ENCODE assay signal across 8 mouse cellular contexts in genomic region chr5:138256094-138256467, GRCm38 (mm10). TPM values are rescaled to one million over a fixed set of nuclear protein-coding genes. Genes with fewer than 3 reads are reported as not detected.
DNase-seq lines count a peak whose midpoint lies in the region; ATAC-seq and TF ChIP-seq lines count a peak whose summit lies in the region.

No protein-coding gene starts in this region.

- in situ Hi-C loops in CH12.LX (cut with MboI; ENCODE audit: low pct_ligation_motif_present, low pct_unique_long_range_greater_than_20kb, low sequenced_read_pairs): no loop called here

- WGBS in heart, embryonic 12.5 days: 19% methylated on average over 7 of the region's 7 CpGs
- WGBS in forebrain, embryonic 11.5 days: 29% methylated on average over 7 of the region's 7 CpGs
- WGBS in liver, embryonic 13.5 days (ENCODE audit: insufficient replicate concordance): 20% methylated on average over 7 of the region's 7 CpGs

- peak overlapping the region; percentile 90 for H3K4me2 ChIP-seq in heart, embryonic 12.5 days
- H3K4me2 ChIP-seq in CH12.LX (ENCODE audit: insufficient read depth, low read depth, poor library complexity, severe bottlenecking): peak overlapping the region; percentile 84
- peak overlapping the region; percentile 65 for H3K4me2 ChIP-seq in forebrain, embryonic 11.5 days (ENCODE audit: low read depth, low read length, severe bottlenecking)
- H3K4me2 ChIP-seq in liver, embryonic 13.5 days: peak overlapping the region; percentile 88

- TF ChIP-seq EP300 in CH12.LX (IDR thresholded peaks at IDR 0.05; ENCODE audit: low read length): no peak

- TF ChIP-seq CTCF in CH12.LX (conservative IDR thresholded peaks at IDR 0.05 in 1 of 2, IDR thresholded peaks at IDR 0.05 in 1 of 2; ENCODE audit: low read depth in 2 of 2, low read length in 2 of 2): no peak

- no peak for TF ChIP-seq POLR2A in CH12.LX (IDR thresholded peaks at IDR 0.05; ENCODE audit: low read depth, low read length)

- peak overlapping the region; percentile 86 for H3K27ac ChIP-seq in heart, embryonic 12.5 days (ENCODE audit: poor library complexity, severe bottlenecking)
- H3K27ac ChIP-seq in CH12.LX (ENCODE audit: insufficient read depth, low read depth): peak overlapping the region; percentile 12; the same call in 1 of the 2 replicates
- H3K27ac ChIP-seq in forebrain, embryonic 11.5 days (ENCODE audit: low read depth, low read length): 0 out of 2 replicates have a peak overlapping the region, but pooled peaks have one; percentile 37
- H3K27ac ChIP-seq in liver, embryonic 13.5 days: peak overlapping the region; percentile 80

- ATAC-seq in heart, embryonic 12.5 days (ENCODE audit: insufficient number of reproducible peaks, low FRiP score): peak; percentile 3; the same call in 1 of the 2 replicates
- no peak; the same call in 1 of the 2 replicates for ATAC-seq in forebrain, embryonic 11.5 days (replicated peaks; ENCODE audit: low FRiP score)
- 0 out of 2 replicates have a peak, but pooled peaks have one; percentile 0 for ATAC-seq in liver, embryonic 13.5 days (ENCODE audit: low read depth)
- no peak for ATAC-seq in inflammation-experienced regulatory T-cells, adult 6 months

- dilution Hi-C loops in CH12.LX (cut with MboI; ENCODE audit: extremely low pct_ligation_motif_present, extremely low pct_unique_long_range_greater_than_20kb, low sequenced_read_pairs): no loop called here

- H3K79me2 ChIP-seq in CH12.LX (replicated peaks; ENCODE audit: control insufficient read depth, extremely low read depth, insufficient read depth, poor library complexity, severe bottlenecking): no peaks in the 10 kb centered on the region

- H3K36me3 ChIP-seq in heart, embryonic 12.5 days: peaks cover 31% of the 10 kb centered on the region
- H3K36me3 ChIP-seq in CH12.LX (replicated peaks in 1 of 2; ENCODE audit: control insufficient read depth in 1 of 2, insufficient read depth in 1 of 2, low read length in 1 of 2): peaks cover 29 to 41% of the 10 kb centered on the region in 2 experiments
- H3K36me3 ChIP-seq in forebrain, embryonic 11.5 days (ENCODE audit: control insufficient read depth, insufficient read depth, low read length): peaks cover 4% of the 10 kb centered on the region; the same call in 1 of the 2 replicates
- H3K36me3 ChIP-seq in liver, embryonic 13.5 days: peaks cover 36% of the 10 kb centered on the region

- DNase-seq in heart, postnatal 4 days: no peak
- no peak for DNase-seq in CH12.LX (ENCODE audit: extremely low read depth)
- DNase-seq in forebrain, embryonic 11.5 days (ENCODE audit: low spot score): no peak
- no peak for DNase-seq in liver, embryonic 13.5 days
- DNase-seq in layer of hippocampus, postnatal 10 days (ENCODE audit: low spot score in 2 of 2): no peak
- DNase-seq in thymus, postnatal 10 days (ENCODE audit: low spot score in 2 of 2): no peak

- no peaks in the 10 kb centered on the region for H3K27me3 ChIP-seq in heart, embryonic 12.5 days (replicated peaks)
- no peaks in the 10 kb centered on the region for H3K27me3 ChIP-seq in CH12.LX (replicated peaks)
- no peaks in the 10 kb centered on the region for H3K27me3 ChIP-seq in forebrain, embryonic 11.5 days (ENCODE audit: control insufficient read depth, insufficient read depth, low read length)
- no peaks in the 10 kb centered on the region for H3K27me3 ChIP-seq in liver, embryonic 13.5 days

- no peaks in the 10 kb centered on the region for H3K9me3 ChIP-seq in heart, embryonic 12.5 days (replicated peaks)
- H3K9me3 ChIP-seq in CH12.LX (replicated peaks; ENCODE audit: low read length): peaks cover 2% of the 10 kb centered on the region
- H3K9me3 ChIP-seq in forebrain, embryonic 11.5 days (ENCODE audit: control insufficient read depth, low read length): no peaks in the 10 kb centered on the region
- no peaks in the 10 kb centered on the region for H3K9me3 ChIP-seq in liver, embryonic 13.5 days (replicated peaks)

- no peak for TF ChIP-seq RAD21 in CH12.LX (IDR thresholded peaks at IDR 0.05; ENCODE audit: low read depth, low read length)

- peaks cover 42% of the 10 kb centered on the region for H3K4me1 ChIP-seq in heart, embryonic 12.5 days (replicated peaks)
- peaks cover 7 to 45% of the 10 kb centered on the region in 2 experiments; a peak in 3 of 4 replicates for H3K4me1 ChIP-seq in CH12.LX (ENCODE audit: control insufficient read depth in 1 of 2, insufficient read depth in 2 of 2)
- H3K4me1 ChIP-seq in forebrain, embryonic 11.5 days (replicated peaks; ENCODE audit: control insufficient read depth, insufficient read depth, low read length): peaks cover 3% of the 10 kb centered on the region
- peaks cover 62% of the 10 kb centered on the region for H3K4me1 ChIP-seq in liver, embryonic 13.5 days (replicated peaks)

- peak overlapping the region; percentile 84 for H3K4me3 ChIP-seq in heart, embryonic 12.5 days
- peak overlapping the region; percentile 64 to 88 (median 81) for H3K4me3 ChIP-seq in CH12.LX (replicated peaks in 1 of 3; ENCODE audit: low read depth in 2 of 3, low read length in 2 of 3, poor library complexity in 1 of 3)
- peak overlapping the region; percentile 68 for H3K4me3 ChIP-seq in forebrain, embryonic 11.5 days (ENCODE audit: low read depth, low read length)
- H3K4me3 ChIP-seq in liver, embryonic 13.5 days (replicated peaks): peak overlapping the region; percentile 78

- H3K9ac ChIP-seq in heart, embryonic 12.5 days: peak overlapping the region; percentile 83
- H3K9ac ChIP-seq in CH12.LX (ENCODE audit: insufficient read depth, low read depth): peak overlapping the region; percentile 61
- peak overlapping the region; percentile 61 for H3K9ac ChIP-seq in forebrain, embryonic 11.5 days (ENCODE audit: low read length)
- H3K9ac ChIP-seq in liver, embryonic 13.5 days: peak overlapping the region; percentile 80

TF ChIP-seq in CH12.LX, 34 proteins besides CTCF, POLR2A, EP300 and RAD21 (continues in another document):
- no peak for TF ChIP-seq MAFK (IDR thresholded peaks at IDR 0.05; ENCODE audit: insufficient replicate concordance, low read length)
- no peak for TF ChIP-seq NRF1 (IDR thresholded peaks at IDR 0.05; ENCODE audit: low read depth, low read length)

RNA-seq across cellular contexts. Expression of gene Lamtor4, which starts 0.8 kb away (rescaled TPM):
- polyA plus RNA-seq in heart, embryonic 12.5 days (2016; fragmentation: Nextera tagmentation; extraction: Ambion mirVana): 62.4 and 70.7 TPM in 2 replicates
- 10 to 100 TPM; 59.2 to 66.4 TPM for total RNA-seq in heart, postnatal 4 days (2021)
- 42.0 and 44.0 TPM in 2 replicates for total RNA-seq in CH12.LX (2012; rRNA removed)
- 40.1 and 40.3 TPM in 2 replicates for total RNA-seq in CH12.LX (2014; rRNA removed)
- polyA plus RNA-seq in CH12.LX (2012; ENCODE audit: insufficient read length, low read depth): 24.5 and 35.5 TPM in 2 replicates
- polyA plus RNA-seq in forebrain, embryonic 11.5 days (2014; fragmentation: Nextera tagmentation; extraction: Ambion mirVana): 38.6 and 39.9 TPM in 2 replicates
- polyA plus RNA-seq in liver, embryonic 13.5 days (2015; fragmentation: Nextera tagmentation; extraction: Ambion mirVana): 32.0 and 33.7 TPM in 2 replicates
- total RNA-seq in layer of hippocampus, postnatal 10 days (2021): 10 to 100 TPM; 66.1 to 73.3 TPM
- 100 to 1,000 TPM; 113 to 131 (median 127) TPM for polyA plus RNA-seq in inflammation-experienced regulatory T-cells, adult 6 months (2017; shearing (Covaris generic))

RNA-seq across cellular contexts. Expression of gene BC037034, which starts 7.8 kb away (rescaled TPM):
- polyA plus RNA-seq in heart, embryonic 12.5 days (2016; fragmentation: Nextera tagmentation; extraction: Ambion mirVana): 7.9 and 8.0 TPM in 2 replicates
- total RNA-seq in heart, postnatal 4 days (2021): 1 to 10 TPM; 7.9 to 8.2 TPM
- 11.2 and 15.9 TPM in 2 replicates for total RNA-seq in CH12.LX (2012; rRNA removed)
- 4.4 and 4.5 TPM in 2 replicates for total RNA-seq in CH12.LX (2014; rRNA removed)
- polyA plus RNA-seq in CH12.LX (2012; ENCODE audit: insufficient read length, low read depth): 15.4 and 15.6 TPM in 2 replicates
- 9.3 and 11.8 TPM in 2 replicates for polyA plus RNA-seq in forebrain, embryonic 11.5 days (2014; fragmentation: Nextera tagmentation; extraction: Ambion mirVana)
- polyA plus RNA-seq in liver, embryonic 13.5 days (2015; fragmentation: Nextera tagmentation; extraction: Ambion mirVana): 2.8 and 3.6 TPM in 2 replicates
- total RNA-seq in layer of hippocampus, postnatal 10 days (2021): 10 to 100 TPM; 76.0 to 84.4 TPM
- 1 to 10 TPM; 4.1 to 7.4 (median 5.8) TPM for polyA plus RNA-seq in inflammation-experienced regulatory T-cells, adult 6 months (2017; shearing (Covaris generic))

RNA-seq across cellular contexts. Expression of gene Gal3st4, which starts 16.6 kb away (rescaled TPM):
- polyA plus RNA-seq in heart, embryonic 12.5 days (2016; fragmentation: Nextera tagmentation; extraction: Ambion mirVana): 0.82 and 0.92 TPM in 2 replicates
- under 1 TPM; 0.36 to 0.76 TPM for total RNA-seq in heart, postnatal 4 days (2021)
- total RNA-seq in CH12.LX (2012; rRNA removed) (0.21 and 0.25 TPM in 2 replicates), CH12.LX (2014; rRNA removed) (not detected in 2 replicates)
- not detected in 2 replicates for polyA plus RNA-seq in CH12.LX (2012; ENCODE audit: insufficient read length, low read depth)
- polyA plus RNA-seq in forebrain, embryonic 11.5 days (2014; fragmentation: Nextera tagmentation; extraction: Ambion mirVana): 1.7 and 4.6 TPM in 2 replicates
- 0.14 and 0.23 TPM in 2 replicates for polyA plus RNA-seq in liver, embryonic 13.5 days (2015; fragmentation: Nextera tagmentation; extraction: Ambion mirVana)
- total RNA-seq in layer of hippocampus, postnatal 10 days (2021): 1 to 10 TPM; 2.8 TPM
- under 1 TPM in 2 of 3 experiments, not detected in 1; 0.55 to 0.61 TPM for polyA plus RNA-seq in inflammation-experienced regulatory T-cells, adult 6 months (2017; shearing (Covaris generic))

RNA-seq across cellular contexts. Expression of gene Gm43720, which starts 23.7 kb away (rescaled TPM):
- polyA plus RNA-seq in heart, embryonic 12.5 days (2016; fragmentation: Nextera tagmentation; extraction: Ambion mirVana): 0.04 and 0.09 TPM in 2 replicates
- total RNA-seq in heart, postnatal 4 days (2021): not detected
- total RNA-seq in CH12.LX (2012; rRNA removed) (not detected in 2 replicates), CH12.LX (2014; rRNA removed) (not detected in 2 replicates)
- not detected in 2 replicates for polyA plus RNA-seq in CH12.LX (2012; ENCODE audit: insufficient read length, low read depth)
- 0.05 and 0.08 TPM in 2 replicates for polyA plus RNA-seq in forebrain, embryonic 11.5 days (2014; fragmentation: Nextera tagmentation; extraction: Ambion mirVana)
- not detected in 2 replicates for polyA plus RNA-seq in liver, embryonic 13.5 days (2015; fragmentation: Nextera tagmentation; extraction: Ambion mirVana)
- not detected for total RNA-seq in layer of hippocampus, postnatal 10 days (2021)
- polyA plus RNA-seq in inflammation-experienced regulatory T-cells, adult 6 months (2017; shearing (Covaris generic)): under 1 TPM in 1 of 3 experiments, not detected in 2; 0.16 TPM

RNA-seq across cellular contexts. Expression of gene Gpc2, which starts 23.7 kb away (rescaled TPM):
- polyA plus RNA-seq in heart, embryonic 12.5 days (2016; fragmentation: Nextera tagmentation; extraction: Ambion mirVana): 13.1 and 15.1 TPM in 2 replicates
- total RNA-seq in heart, postnatal 4 days (2021): 1 to 10 TPM; 2.3 to 2.5 TPM
- not detected in 2 replicates for total RNA-seq in CH12.LX (2012; rRNA removed)
- not detected in 2 replicates for total RNA-seq in CH12.LX (2014; rRNA removed)
- not detected in 2 replicates for polyA plus RNA-seq in CH12.LX (2012; ENCODE audit: insufficient read length, low read depth)
- polyA plus RNA-seq in forebrain, embryonic 11.5 days (2014; fragmentation: Nextera tagmentation; extraction: Ambion mirVana): 14.7 and 17.6 TPM in 2 replicates
- 0.92 and 1.3 TPM in 2 replicates for polyA plus RNA-seq in liver, embryonic 13.5 days (2015; fragmentation: Nextera tagmentation; extraction: Ambion mirVana)
- total RNA-seq in layer of hippocampus, postnatal 10 days (2021): 10 to 100 TPM; 11.2 to 11.8 TPM
- under 1 TPM in 2 of 3 experiments, not detected in 1; 0.14 to 0.35 TPM for polyA plus RNA-seq in inflammation-experienced regulatory T-cells, adult 6 months (2017; shearing (Covaris generic))

Comparison
In these comparisons a context has a peak if more than half of its experiments do, and no peak if none do; other contexts are left out.
1. ATAC-seq: peak in heart, embryonic 12.5 days (single experiment) and liver, embryonic 13.5 days (single experiment); none in forebrain, embryonic 11.5 days (single experiment) and inflammation-experienced regulatory T-cells, adult 6 months (single experiment).
2. H3K27ac ChIP-seq: peak in every context shown above with its lines; median percentile 86 in heart, embryonic 12.5 days; 80 in liver, embryonic 13.5 days; 37 in forebrain, embryonic 11.5 days; 12 in CH12.LX.
3. Peak in every context shown above with its lines, with median percentiles within 50 percentile points of each other: H3K4me2 ChIP-seq, H3K4me3 ChIP-seq and H3K9ac ChIP-seq.